Comparison of ENCODE assay signal across 8 mouse cellular contexts in the genomic region with DNA sequence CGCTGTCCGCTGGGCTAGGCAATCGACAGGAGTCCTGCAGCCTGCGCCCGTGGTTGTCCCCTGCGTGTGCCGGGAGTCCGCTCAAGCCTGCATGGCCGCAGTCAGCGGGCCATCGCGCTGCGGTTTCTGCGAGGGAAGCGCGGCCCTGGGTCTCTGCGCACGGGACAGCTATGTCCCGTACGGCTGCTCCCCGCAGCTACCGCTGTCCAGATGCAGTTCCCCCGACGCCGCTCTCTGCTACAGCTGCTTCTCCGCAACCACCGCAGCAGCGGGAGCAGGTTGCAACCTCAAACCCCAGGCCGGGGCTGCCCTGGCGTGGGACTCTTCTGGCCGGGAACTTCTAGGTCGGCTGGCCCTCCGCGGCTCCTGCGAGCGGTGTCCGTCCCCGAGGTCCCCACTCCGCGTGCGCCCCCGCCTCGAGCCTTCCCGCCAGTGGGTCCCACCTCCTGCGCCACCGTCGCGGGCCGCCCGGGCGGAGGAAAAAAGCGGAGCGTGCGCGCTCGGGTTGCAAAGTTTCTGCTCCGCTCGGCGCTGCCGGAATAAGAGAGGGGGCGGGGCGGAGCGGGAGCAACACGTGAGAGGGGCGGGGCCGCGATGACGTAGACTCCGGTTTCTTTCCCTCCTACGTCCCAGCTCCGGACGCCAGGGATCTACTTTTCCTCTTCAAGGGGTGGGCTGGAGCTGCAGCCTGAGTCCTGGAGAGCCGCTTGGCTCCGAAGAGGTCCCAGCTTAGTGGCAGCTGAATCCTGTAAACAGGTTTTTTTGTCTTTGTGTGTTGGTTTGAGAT. TPM values are rescaled to one million over a fixed set of nuclear protein-coding genes. Genes with fewer than 3 reads are reported as not detected.
DNase-seq lines count a peak whose midpoint lies in the region; ATAC-seq and TF ChIP-seq lines count a peak whose summit lies in the region.

Gene Cnksr3, minus strand, starts transcription at position 542 of the 787 bp plus-strand sequence.

- H3K27me3 ChIP-seq in cerebellum, adult 2 months (ENCODE audit: control insufficient read depth, insufficient read depth, low read length), result no peaks in the 10 kb centered on the region
- H3K27me3 ChIP-seq in forebrain, postnatal 0 days (ENCODE audit: insufficient read depth, low read length), result no peaks in the 10 kb centered on the region
- H3K27me3 ChIP-seq in neural tube, embryonic 15.5 days (replicated peaks), result no peaks in the 10 kb centered on the region

- TF ChIP-seq POLR2A in cerebellum, adult 2 months (IDR thresholded peaks at IDR 0.05; ENCODE audit: borderline replicate concordance, insufficient read depth, low read length), result peak; percentile 90
- TF ChIP-seq POLR2A in lung, adult 2 months (IDR thresholded peaks at IDR 0.05; ENCODE audit: borderline replicate concordance, extremely low read depth, low read depth, low read length), result peak; percentile 84; the same call in 1 of the 2 replicates

- peak within 1 kb of the TSS; percentile 72 to 80 for H3K4me3 ChIP-seq in ES-E14 (ENCODE audit: insufficient read depth in 1 of 2, low read depth in 1 of 2, low read length in 2 of 2, poor library complexity in 1 of 2, severe bottlenecking in 1 of 2)
- H3K4me3 ChIP-seq in cerebellum, adult 2 months (replicated peaks; ENCODE audit: insufficient read depth, low read depth, low read length), result peak within 1 kb of the TSS; percentile 68
- peak within 1 kb of the TSS; percentile 63 for H3K4me3 ChIP-seq in forebrain, postnatal 0 days (ENCODE audit: low read depth, low read length)
- H3K4me3 ChIP-seq in layer of hippocampus, adult 2 months, result peak within 1 kb of the TSS; percentile 55
- H3K4me3 ChIP-seq in lung, adult 2 months (replicated peaks; ENCODE audit: extremely low read depth, low read depth, low read length), result peak within 1 kb of the TSS; percentile 85
- H3K4me3 ChIP-seq in neural tube, embryonic 15.5 days (replicated peaks), result peak within 1 kb of the TSS; percentile 80

- H3K36me3 ChIP-seq in ES-E14 (ENCODE audit: control insufficient read depth, insufficient read depth, low read length, poor library complexity, severe bottlenecking), result 0 out of 2 replicates have a peak, but pooled peaks cover 2% of the 10 kb centered on the region
- no peaks in the 10 kb centered on the region for H3K36me3 ChIP-seq in forebrain, postnatal 0 days (ENCODE audit: insufficient read depth)
- H3K36me3 ChIP-seq in neural tube, embryonic 15.5 days, result no peaks in the 10 kb centered on the region

- no peaks in the 10 kb centered on the region for H3K9me3 ChIP-seq in ES-E14 (ENCODE audit: control insufficient read depth, insufficient read depth, low read depth, low read length)
- no peaks in the 10 kb centered on the region for H3K9me3 ChIP-seq in forebrain, postnatal 0 days (ENCODE audit: low read length)
- H3K9me3 ChIP-seq in neural tube, embryonic 15.5 days (replicated peaks), result no peaks in the 10 kb centered on the region

- H3K9ac ChIP-seq in ES-E14 (ENCODE audit: insufficient read depth, low read depth, low read length, poor library complexity, severe bottlenecking), result peak within 1 kb of the TSS; percentile 67
- peak within 1 kb of the TSS; percentile 55 for H3K9ac ChIP-seq in forebrain, postnatal 0 days
- peak within 1 kb of the TSS; percentile 60 for H3K9ac ChIP-seq in neural tube, embryonic 15.5 days (replicated peaks)

- under 1% methylated on average over 74 of the region's 74 CpGs for WGBS in cerebellum, adult 2 months
- WGBS in forebrain, postnatal 0 days, result under 1% methylated on average over 72 of the region's 74 CpGs
- WGBS in lung, adult 2 months, result under 1% methylated on average over 74 of the region's 74 CpGs
- under 1% methylated on average over 71 of the region's 74 CpGs for WGBS in neural tube, embryonic 15.5 days

- ATAC-seq in forebrain, postnatal 0 days, result peak; percentile 90
- ATAC-seq in neural tube, embryonic 15.5 days (ENCODE audit: low FRiP score), result peak; percentile 93

- in situ Hi-C loops in ES-E14 (cut with MboI; ENCODE audit: low sequenced_read_pairs in 2 of 2, unreplicated experiment in 2 of 2), result no loop called here

- H3K27ac ChIP-seq in ES-E14 (ENCODE audit: insufficient read depth, low read depth, low read length, poor library complexity, severe bottlenecking), result no peak within 1 kb of the TSS
- peak within 1 kb of the TSS; percentile 70 for H3K27ac ChIP-seq in cerebellum, adult 2 months (ENCODE audit: insufficient read depth, low read length)
- H3K27ac ChIP-seq in forebrain, postnatal 0 days (ENCODE audit: low read depth, low read length), result peak within 1 kb of the TSS; percentile 79
- H3K27ac ChIP-seq in layer of hippocampus, adult 2 months, result peak within 1 kb of the TSS; percentile 85
- peak within 1 kb of the TSS; percentile 77 for H3K27ac ChIP-seq in neural tube, embryonic 15.5 days (replicated peaks)

- TF ChIP-seq CTCF in cerebellum, adult 2 months (IDR thresholded peaks at IDR 0.05; ENCODE audit: borderline replicate concordance, insufficient read depth, low read depth, low read length), result no peak
- no peak for TF ChIP-seq CTCF in forebrain, postnatal 0 days (IDR thresholded peaks at IDR 0.05; ENCODE audit: low read depth)
- TF ChIP-seq CTCF in layer of hippocampus, adult 2 months (conservative IDR thresholded peaks at IDR 0.05), result peak; percentile 1; the same call in 1 of the 2 replicates
- no peak for TF ChIP-seq CTCF in lung, adult 2 months (IDR thresholded peaks at IDR 0.05; ENCODE audit: insufficient read depth, low read length)

- peak; percentile 89 for DNase-seq in ES-E14 (ENCODE audit: low read depth, low spot score)
- peak; percentile 95 to 97 for DNase-seq in cerebellum, adult 2 months
- DNase-seq in forebrain, postnatal 0 days, result peak; percentile 91
- peak; percentile 99 for DNase-seq in heart, postnatal 4 days
- peak; percentile 87 to 88 for DNase-seq in layer of hippocampus, adult 2 months (ENCODE audit: low spot score in 2 of 2)
- peak; percentile 95 for DNase-seq in lung, adult 2 months
- peak; percentile 99 for DNase-seq in testis, postnatal 10 days (ENCODE audit: low spot score)

- H3K4me1 ChIP-seq in ES-E14 (ENCODE audit: control insufficient read depth in 2 of 2, insufficient read depth in 2 of 2, low read length in 2 of 2, poor library complexity in 1 of 2), result no peaks in the 10 kb centered on the region; a peak in 1 of 4 replicates
- H3K4me1 ChIP-seq in cerebellum, adult 2 months (ENCODE audit: control insufficient read depth, insufficient read depth, low read length), result no peaks in the 10 kb centered on the region; the same call in 1 of the 2 replicates
- peaks cover 8% of the 10 kb centered on the region; the same call in 1 of the 2 replicates for H3K4me1 ChIP-seq in forebrain, postnatal 0 days (ENCODE audit: insufficient read depth)
- peaks cover 16% of the 10 kb centered on the region for H3K4me1 ChIP-seq in lung, adult 2 months (ENCODE audit: control insufficient read depth, insufficient read depth, low read length)
- peaks cover 17% of the 10 kb centered on the region for H3K4me1 ChIP-seq in neural tube, embryonic 15.5 days

- peak within 1 kb of the TSS; percentile 100 for H3K4me2 ChIP-seq in forebrain, postnatal 0 days (ENCODE audit: low read depth)
- H3K4me2 ChIP-seq in neural tube, embryonic 15.5 days, result peak within 1 kb of the TSS; percentile 99

TF ChIP-seq in ES-E14, 5 proteins besides CTCF, POLR2A, EP300 and RAD21:
- no peak for TF ChIP-seq HCFC1 (IDR thresholded peaks at IDR 0.05; ENCODE audit: borderline replicate concordance, insufficient read depth, low read length)

RNA-seq across cellular contexts. Expression of gene Cnksr3, which starts in this region (rescaled TPM):
- 4.5 and 5.4 TPM in 2 replicates for total RNA-seq in ES-E14 (2012; rRNA removed)
- polyA plus RNA-seq in cerebellum, adult 2 months (2012; rRNA removed), result 35.9 and 43.3 TPM in 2 replicates
- total RNA-seq in forebrain, postnatal 0 days (2014; rRNA removed), result 2.4 and 3.5 TPM in 2 replicates
- 1.8 and 2.0 TPM in 2 replicates for polyA plus RNA-seq in forebrain, postnatal 0 days (2015; fragmentation: Nextera tagmentation; extraction: Ambion mirVana)
- total RNA-seq in heart, postnatal 4 days (2021), result 10 to 100 TPM; 25.7 to 28.7 TPM
- total RNA-seq in layer of hippocampus, adult 2 months (2021), result 1 to 10 TPM; 4.8 to 5.3 TPM
- polyA plus RNA-seq in lung, adult 2 months (2012; rRNA removed), result 9.7 and 10.1 TPM in 2 replicates
- polyA plus RNA-seq in neural tube, embryonic 15.5 days (2015; fragmentation: Nextera tagmentation; extraction: Ambion mirVana), result 2.1 and 4.6 TPM in 2 replicates
